Mouse (Mus musculus): ENCODE measurements around the gene Setd1b.

The Setd1b gene

DNA sequence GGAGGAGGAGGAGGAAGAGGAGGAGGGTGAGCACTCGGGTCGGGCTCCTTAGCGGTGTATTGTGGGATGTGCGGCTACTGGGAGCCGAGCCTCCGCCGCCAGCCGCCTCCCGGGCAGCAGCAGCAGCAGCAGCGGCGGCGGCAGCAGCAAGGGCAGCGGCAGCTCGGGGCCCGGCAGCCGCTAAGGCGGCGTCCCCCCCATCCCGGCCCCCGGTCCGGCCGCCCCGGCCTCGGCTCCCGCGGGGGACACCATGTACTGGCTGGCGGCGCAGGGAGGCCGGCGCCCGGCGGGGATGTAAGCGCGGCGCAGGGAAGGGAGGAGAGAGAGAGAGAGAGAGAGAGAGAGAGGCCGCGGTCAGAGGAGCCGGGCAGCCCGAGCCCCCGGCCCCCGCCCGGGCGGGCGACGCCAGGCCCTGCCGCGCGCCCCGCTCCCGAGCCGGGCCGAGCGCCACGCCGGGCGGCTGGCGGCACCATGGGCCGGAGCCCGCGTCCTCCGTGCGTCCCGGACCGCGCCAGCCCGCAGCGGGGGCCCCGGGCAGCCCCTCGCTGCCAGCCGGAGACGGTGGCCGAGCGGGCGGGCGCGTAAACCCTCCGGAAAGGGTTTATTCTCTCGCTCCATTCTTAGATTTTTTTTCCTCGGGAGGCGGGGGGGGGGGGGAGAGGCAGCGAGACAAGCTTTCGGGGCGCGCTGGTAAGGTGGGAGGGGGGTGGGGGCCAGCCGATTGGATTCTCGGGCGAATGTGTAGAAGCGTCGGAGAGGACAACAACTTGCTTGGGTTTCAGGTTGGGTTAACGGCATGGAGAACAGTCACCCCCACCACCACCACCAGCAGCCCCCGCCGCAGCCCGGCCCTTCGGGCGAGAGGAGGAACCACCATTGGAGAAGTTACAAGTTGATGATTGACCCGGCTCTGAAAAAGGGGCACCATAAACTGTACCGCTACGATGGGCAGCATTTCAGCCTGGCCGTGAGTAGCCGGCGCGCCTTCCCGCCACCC, at the start of gene Setd1b:
Gene Setd1b (plus strand): TSS at position 33 of the 997 bp plus-strand sequence.
- peak; percentile 74 to 75 for DNase-seq (ENCODE audit: low spot score in 2 of 2)

- peak; percentile 48 to 66 for DNase-seq (ENCODE audit: low spot score in 2 of 2)
These were observed 48.8 kb upstream of the Setd1b start for GRCm38 (mm10) chr5:123093077-123093633.

GRCm38 (mm10) chr5:123094238-123094991, 47.6 kb upstream of the Setd1b start:
- DNase-seq (ENCODE audit: low spot score in 2 of 2) = peak; percentile 71 to 80

GRCm38 (mm10) chr5:123096299-123096698, 45.7 kb upstream of the Setd1b start:
- no peak for DNase-seq (ENCODE audit: low spot score in 2 of 2)

GRCm38 (mm10) chr5:123098487-123098886, 43.5 kb upstream of the Setd1b start:
- no peak for DNase-seq (ENCODE audit: low spot score in 2 of 2)

DNA sequence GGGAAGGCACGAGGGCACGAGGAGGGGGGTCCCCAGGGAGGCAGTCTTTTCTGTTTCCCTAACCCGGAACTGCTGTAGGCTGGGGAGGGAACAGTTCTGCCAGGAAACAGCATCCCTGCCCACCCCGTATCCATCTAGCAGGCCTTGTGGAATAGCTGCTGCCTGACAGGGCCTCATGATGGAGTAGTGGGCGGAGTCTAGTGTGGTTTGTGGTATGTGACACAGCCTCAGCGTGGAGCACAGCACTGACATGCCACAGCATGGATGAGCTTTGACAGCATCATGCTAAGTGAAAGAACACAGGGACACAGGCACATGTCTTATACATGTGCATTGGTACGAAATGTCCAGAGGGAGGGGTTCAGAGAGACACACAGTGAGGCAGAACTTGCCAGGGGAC, 39.6 kb upstream of the Setd1b start:
- DNase-seq (ENCODE audit: low spot score in 2 of 2) = no peak

DNA sequence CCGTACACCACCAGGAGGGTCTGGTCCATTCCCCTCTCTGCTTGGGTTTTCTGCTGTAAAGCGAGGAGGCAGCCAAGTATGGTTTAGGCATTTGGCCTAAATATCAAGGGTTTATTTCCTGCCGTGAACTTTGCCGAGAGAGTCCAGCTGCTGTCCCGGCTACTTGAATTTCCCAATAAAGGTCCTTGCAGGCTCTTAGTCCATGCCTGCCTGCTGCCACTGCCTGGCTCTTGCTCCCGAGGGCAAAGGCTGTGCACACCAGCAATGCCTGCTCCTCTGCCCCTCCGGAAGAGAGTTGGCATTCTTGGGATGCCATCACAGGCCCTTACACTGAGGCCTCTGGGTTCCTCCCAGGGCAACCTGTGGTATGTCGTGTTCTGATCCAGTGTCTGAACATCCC, 38.4 kb upstream of the Setd1b start:
- DNase-seq (ENCODE audit: low spot score in 2 of 2) = no peak

DNA sequence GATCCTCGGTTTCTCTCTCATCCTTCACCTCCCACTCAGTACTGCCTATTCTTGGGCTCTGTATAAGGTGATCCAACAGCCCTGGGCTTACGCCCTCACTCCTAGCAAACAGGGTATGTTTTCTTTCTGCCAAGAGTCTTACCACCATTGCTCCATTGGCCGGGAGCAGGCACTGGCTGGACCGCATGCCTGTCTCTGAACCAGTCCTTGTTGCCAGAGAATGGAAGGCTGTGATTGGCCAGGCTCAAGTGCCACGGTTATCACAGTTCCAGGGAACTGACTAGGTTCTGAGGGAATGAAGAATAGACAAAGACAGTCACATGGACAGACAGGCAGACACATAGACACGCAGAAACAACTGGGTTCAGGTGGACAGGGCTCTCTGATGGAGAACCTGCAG, 37.2 kb upstream of the Setd1b start:
- no peak for DNase-seq (ENCODE audit: low spot score in 2 of 2)

GRCm38 (mm10) chr5:123109452-123110203, 32.4 kb upstream of the Setd1b start:
- no peak for DNase-seq (ENCODE audit: low spot score in 2 of 2)

DNA sequence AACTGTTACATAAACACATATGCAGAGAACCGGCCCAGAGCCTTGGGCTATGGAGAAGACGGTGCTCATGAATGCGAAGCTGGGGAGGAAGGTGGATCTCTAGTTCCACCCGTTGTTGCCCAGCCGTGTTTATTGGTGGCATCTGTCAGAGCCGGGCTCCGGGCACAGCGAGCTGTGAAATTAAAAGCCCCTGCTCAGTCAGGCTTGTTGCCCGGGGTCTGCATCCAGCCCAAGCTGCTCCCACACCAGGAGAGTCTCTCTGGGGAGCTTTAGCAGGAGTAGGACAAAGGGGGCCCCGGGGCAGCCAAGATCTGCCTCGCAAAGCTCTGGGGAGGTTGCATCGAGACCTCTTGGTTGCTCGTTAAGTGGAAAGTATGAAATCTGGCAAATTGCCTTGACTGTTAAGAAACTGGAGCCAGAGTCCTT, 31.7 kb upstream of the Setd1b start:
- no peak for DNase-seq (ENCODE audit: low spot score in 2 of 2)

DNA sequence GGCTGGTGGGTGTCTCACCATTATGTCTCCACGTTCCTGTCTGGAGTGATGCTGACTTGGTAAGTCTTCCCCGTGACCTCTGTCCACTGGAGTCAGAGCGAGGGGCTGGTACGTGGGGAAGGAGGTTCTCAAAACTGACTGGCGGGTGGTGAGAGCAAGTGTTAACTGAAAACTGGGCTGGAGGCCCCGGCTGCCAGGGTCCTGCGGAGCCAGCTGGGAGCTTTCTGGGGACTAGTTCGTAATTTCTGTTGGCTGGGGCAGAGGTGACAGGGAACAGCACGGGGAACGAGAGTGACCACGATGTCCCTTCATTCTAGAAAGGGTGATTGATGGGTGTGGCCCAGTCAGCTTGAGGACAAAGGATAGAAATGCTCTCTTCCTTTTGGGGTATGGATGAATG, 27.9 kb upstream of the Setd1b start:
- DNase-seq (ENCODE audit: low spot score in 2 of 2) = no peak

GRCm38 (mm10) chr5:123114924-123115323, 27.1 kb upstream of the Setd1b start:
- DNase-seq (ENCODE audit: low spot score in 2 of 2) = peak in 1 of 2 experiments; percentile 67

GRCm38 (mm10) chr5:123116080-123116479, 25.9 kb upstream of the Setd1b start:
- no peak for DNase-seq (ENCODE audit: low spot score in 2 of 2)

DNA sequence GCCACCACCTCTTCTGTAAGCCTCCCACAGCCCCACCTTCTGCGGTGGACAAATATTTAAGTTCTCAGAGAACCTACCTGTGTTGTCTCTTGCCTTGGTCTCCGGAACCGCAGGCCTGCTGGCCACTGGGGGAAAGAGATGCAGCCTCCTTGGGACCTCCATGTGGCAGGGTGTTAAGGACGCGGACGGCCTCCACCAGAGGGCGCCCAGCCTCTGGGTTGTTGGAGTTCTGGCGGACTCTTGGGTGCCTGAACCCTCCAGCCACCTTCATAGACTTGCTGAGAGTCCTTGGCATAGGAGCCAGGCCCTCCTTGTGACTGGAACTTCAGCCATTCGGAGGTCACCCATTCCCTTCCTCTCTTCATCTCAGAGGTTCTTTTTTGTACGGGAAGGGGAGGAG, 24.7 kb upstream of the Setd1b start:
- DNase-seq (ENCODE audit: low spot score in 2 of 2) = peak; percentile 81 to 92

DNA sequence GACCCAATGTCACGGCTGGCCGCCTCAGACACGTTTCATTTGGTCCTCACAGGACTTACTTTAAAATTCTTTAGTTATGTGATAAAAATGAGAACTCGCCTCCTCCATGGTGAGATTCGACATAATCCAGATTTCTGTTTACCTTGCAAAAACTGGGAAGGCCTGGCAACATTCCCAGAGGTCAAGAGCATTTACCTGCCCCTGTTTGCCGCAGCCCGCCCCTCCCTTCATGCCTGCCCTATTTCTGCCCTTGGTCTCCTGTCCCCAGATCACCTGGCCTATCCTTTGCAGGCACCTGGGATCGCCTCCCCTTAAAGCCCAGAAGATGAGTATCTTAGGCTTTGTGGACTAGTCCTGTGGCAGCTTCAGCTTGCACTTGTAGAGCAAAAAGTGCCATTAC, 24.2 kb upstream of the Setd1b start:
- no peak for DNase-seq (ENCODE audit: low spot score in 2 of 2)

DNA sequence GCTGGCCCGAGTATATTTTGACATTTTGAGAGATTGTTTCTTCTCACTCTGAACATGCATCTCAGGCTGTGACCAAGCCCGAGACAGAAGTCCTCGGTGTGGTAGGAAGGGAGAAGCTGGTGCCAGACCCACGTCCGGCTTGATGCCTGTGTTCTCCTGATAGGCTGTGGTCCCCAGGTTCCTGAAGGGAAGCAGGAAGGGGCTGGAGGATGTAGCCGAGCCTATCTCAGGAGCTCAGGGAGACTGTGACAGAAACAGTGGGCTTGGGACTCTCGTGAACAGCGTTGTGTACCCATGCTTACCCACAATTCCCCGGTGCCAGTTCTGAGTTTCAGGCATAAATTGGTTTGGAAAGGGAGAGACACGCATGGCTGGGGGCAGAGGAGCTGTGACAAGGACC, 23.2 kb upstream of the Setd1b start:
- DNase-seq (ENCODE audit: low spot score in 2 of 2) = no peak

DNA sequence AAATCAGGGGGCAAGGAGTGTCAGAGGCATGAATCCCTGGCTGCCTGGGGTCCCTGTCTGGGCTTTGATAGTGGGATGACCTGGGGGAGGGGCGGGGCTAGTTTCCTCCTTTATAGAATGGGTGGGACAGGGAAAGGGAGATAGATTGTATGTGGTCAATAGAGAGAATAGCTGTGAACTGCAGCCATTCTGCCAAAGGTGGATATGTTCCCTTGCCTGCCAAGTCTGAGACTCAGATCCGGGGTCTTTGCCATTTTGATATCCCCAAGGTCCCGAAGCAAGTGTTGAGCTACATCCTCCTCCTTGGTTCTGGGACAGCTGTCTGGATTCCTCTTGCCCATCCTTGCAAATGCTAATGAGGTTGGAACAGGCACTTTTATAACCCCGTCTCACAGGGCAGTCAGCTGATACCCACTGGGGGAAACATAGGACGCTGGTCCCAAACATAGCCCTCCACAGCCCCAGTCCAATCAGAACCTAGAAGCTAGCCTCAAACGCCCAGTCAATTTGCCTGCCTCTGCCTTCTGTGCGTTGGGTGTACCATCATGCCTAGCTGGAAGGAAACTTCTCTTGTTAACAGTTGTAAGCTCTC, 21.3 kb upstream of the Setd1b start:
- DNase-seq (ENCODE audit: low spot score in 2 of 2) = no peak

- peak in 1 of 2 experiments; percentile 63 for DNase-seq (ENCODE audit: low spot score in 2 of 2)
These were observed 19.8 kb upstream of the Setd1b start for GRCm38 (mm10) chr5:123122181-123122580.

DNA sequence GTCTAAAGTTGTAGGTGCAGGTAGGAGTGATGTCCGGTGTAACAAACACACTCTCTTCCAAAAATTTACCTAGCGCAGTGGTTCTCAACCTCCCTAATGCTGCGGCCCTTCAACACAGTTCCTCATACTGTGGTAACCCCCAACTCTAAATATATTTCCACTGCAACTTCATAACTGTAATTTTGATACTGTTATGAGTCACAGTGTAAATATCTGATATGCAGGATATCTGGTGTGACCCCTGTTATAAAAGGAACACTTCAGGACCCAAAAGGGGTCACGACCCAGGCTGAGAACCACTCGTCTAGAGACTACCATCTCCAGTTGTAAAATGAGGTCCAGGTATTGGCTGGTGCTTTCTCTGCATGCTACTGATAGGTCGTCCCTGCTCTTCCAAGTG, 16.9 kb upstream of the Setd1b start:
- no peak for DNase-seq (ENCODE audit: low spot score in 2 of 2)

GRCm38 (mm10) chr5:123125638-123126406, 16.2 kb upstream of the Setd1b start:
- DNase-seq (ENCODE audit: low spot score in 2 of 2) = peak in 1 of 2 experiments; percentile 82

All from spleen, postnatal 10 days (tissue).